Mouse (Mus musculus) hindbrain, embryonic 12.5 days (tissue): Measurements from ENCODE around the gene Tespa1. TPM values are rescaled to one million over a fixed set of nuclear protein-coding genes. Genes with fewer than 3 reads are reported as not detected.
"Not testable (repeated sequence)": the region's sequence is repeated elsewhere in the genome, so short reads cannot be mapped to it uniquely, and the experiment has no call there.

Source experiments
- ATAC-seq: fragments of 200-750 bp; cut with Nextera tagmentation; 2 replicates; pipeline ENCODE4 v1.8.0; 2017; ENCODE audit warnings: moderate TSS enrichment; ENCODE audit not compliant: low FRiP score
- H3K27ac ChIP-seq: fragments of 300-500 bp; sonication (generic); 2 replicates; pipeline ENCODE4 v1.5.1; 2016; ENCODE audit warnings: mild to moderate bottlenecking
- H3K27me3 ChIP-seq: fragments of 300-500 bp; sonication (generic); 2 replicates; pipeline ENCODE4 v1.6.1; 2016; ENCODE audit warnings: mild to moderate bottlenecking
- H3K36me3 ChIP-seq: fragments of 300-500 bp; sonication (generic); 2 replicates; pipeline ENCODE4 v1.6.1; 2016; ENCODE audit warnings: mild to moderate bottlenecking
- H3K4me1 ChIP-seq: fragments of 300-500 bp; sonication (generic); 2 replicates; pipeline ENCODE4 v1.6.1; 2016
- H3K4me2 ChIP-seq: fragments of 300-500 bp; sonication (generic); replicated peaks from 2 replicates; pipeline ENCODE4 v1.6.1; 2016; ENCODE audit warnings: mild to moderate bottlenecking
- H3K4me3 ChIP-seq: fragments of 300-500 bp; sonication (generic); 2 replicates; pipeline ENCODE4 v1.5.1; 2016; ENCODE audit warnings: mild to moderate bottlenecking
- H3K9ac ChIP-seq: fragments of 300-500 bp; sonication (generic); 2 replicates; pipeline ENCODE4 v1.6.1; 2016; ENCODE audit warnings: mild to moderate bottlenecking, moderate library complexity
- H3K9me3 ChIP-seq: fragments of 300-500 bp; sonication (generic); replicated peaks from 2 replicates; pipeline ENCODE4 v1.6.1; 2016; ENCODE audit warnings: mild to moderate bottlenecking
- WGBS: fragments of 180-500 bp; shearing (Covaris S2); methylation state at CpG from one replicate; pipeline ENCODE4 v1.1.7; 2016; 5-methylcytosine and 5-hydroxymethylcytosine counted together
- polyA plus RNA-seq: library from polyadenylated mRNA; unstranded; fragments of >200 nt; fragmentation: Nextera tagmentation; extraction: Ambion mirVana; gene quantifications from 2 replicates; pipeline ENCODE4 v1.2.1, GENCODE M21; 2016

Gene Tespa1
- polyA plus RNA-seq, 1 experiment from 2014 or later = not detected

DNA sequence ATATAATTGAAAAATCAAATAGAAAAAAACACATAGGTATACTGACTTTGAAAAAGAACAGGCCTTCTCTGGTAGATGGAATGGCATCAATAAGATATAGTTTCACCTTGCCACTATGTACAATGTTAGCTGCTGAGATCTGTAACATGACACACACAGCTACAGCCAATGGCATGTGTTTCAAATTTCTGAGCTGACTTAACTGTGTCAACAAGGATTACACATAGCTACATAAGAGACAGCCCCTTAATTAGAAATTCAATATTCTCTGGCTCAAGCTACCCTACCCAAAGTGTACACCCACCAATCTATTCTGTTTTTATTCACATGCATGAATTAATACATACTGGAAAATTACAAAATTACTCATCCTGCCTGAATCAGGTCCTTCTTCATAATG is 45.7 kb downstream of the Tespa1 start:
- Histone ChIP-seq H3K36me3 (no peaks in the 10 kb centered on the region), H3K27ac (no peak overlapping the region), H3K9me3 (no peaks in the 10 kb centered on the region), H3K4me2 (no peak overlapping the region), H3K4me3 (no peak overlapping the region), H3K27me3 (no peaks in the 10 kb centered on the region), H3K4me1 (no peaks in the 10 kb centered on the region), H3K9ac (no peak overlapping the region)
- no peak for ATAC-seq

DNA sequence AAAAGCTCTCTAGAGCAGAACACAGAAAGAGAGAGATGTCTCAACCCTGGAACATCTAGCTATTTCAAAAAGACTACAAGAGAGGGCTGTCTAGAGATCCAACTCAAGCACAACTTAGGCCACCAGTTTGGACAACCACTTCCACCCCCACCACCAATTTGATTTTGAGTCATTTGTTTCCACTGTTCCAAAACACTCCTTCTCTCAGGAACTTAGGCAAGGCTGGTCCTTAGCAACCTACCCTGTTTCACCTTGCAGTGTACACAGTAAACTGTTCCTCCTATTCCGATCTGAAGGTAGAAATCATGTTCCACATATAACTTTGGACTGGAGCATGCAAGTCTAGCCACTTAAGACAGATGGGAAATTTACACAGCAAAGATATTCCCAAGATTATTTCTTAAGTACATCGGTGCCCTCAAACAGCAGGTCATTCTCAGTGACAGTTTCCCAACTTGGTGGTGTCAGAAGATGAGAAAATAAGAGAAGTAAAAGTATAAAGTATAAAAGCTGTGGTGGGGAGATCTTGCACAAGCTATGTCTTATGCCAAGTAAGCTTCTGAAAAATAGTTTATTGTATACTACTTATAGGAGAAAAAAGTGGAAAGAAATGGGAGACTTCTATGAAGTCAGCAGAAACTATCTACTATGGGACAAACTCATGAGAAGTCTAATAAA is 47.5 kb downstream of the Tespa1 start:
- no peak overlapping the region for H3K4me3 ChIP-seq
- no peaks in the 10 kb centered on the region for H3K4me1 ChIP-seq
- no peak overlapping the region for H3K9ac ChIP-seq
- no peak overlapping the region for H3K27ac ChIP-seq
- no peaks in the 10 kb centered on the region for H3K36me3 ChIP-seq
- 96% methylated on average over 2 of the region's 2 CpGs for WGBS
- no peaks in the 10 kb centered on the region for H3K9me3 ChIP-seq
- H3K27me3 ChIP-seq = no peaks in the 10 kb centered on the region
- H3K4me2 ChIP-seq = no peak overlapping the region
- no peak for ATAC-seq

GRCm38 (mm10) chr10:130371644-130372043 is 49.0 kb downstream of the Tespa1 start:
- ATAC-seq = no peak
- 70% methylated on average over 1 of the region's 1 CpGs for WGBS
- no peak overlapping the region for H3K9ac ChIP-seq
- H3K27ac ChIP-seq = no peak overlapping the region
- H3K9me3 ChIP-seq = no peaks in the 10 kb centered on the region
- no peaks in the 10 kb centered on the region for H3K27me3 ChIP-seq
- no peak overlapping the region for H3K4me3 ChIP-seq
- H3K4me1 ChIP-seq = no peaks in the 10 kb centered on the region
- no peak overlapping the region for H3K4me2 ChIP-seq
- H3K36me3 ChIP-seq = no peaks in the 10 kb centered on the region

DNA sequence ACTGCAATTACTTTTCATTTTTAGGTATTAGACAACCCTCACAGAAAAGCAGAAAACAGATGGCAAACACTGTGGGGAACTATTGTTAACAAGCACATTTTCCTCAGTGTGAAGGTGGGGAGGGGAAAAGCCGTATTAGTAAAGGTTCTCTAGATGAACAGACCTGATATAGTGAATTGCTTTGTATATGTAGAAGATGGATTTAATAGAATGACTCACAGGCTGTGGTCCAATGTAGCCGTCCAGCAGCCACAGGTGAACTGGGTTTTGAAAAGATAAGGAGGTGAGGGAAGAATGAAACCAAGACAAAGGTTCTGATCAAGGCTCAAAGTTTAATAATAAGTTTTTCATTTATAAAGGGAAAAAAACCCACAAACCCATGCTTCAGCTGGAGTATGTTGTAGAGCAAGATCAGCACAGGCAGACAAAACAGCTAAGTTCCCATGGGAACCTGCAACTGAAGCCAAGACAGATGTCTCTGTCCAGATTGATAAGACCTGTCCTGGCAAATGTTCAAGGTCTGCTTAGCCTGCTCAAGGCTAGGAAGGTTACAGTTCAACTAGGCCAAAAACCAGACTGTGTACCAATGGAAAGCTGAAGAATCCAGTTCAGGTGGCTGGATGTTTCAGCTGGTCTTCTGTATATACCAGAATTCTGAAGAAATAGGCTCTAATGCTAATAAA is 50.0 kb downstream of the Tespa1 start:
- Histone ChIP-seq H3K4me3 (no peak overlapping the region), H3K27ac (no peak overlapping the region), H3K9me3 (no peaks in the 10 kb centered on the region), H3K36me3 (no peaks in the 10 kb centered on the region), H3K27me3 (no peaks in the 10 kb centered on the region), H3K4me2 (no peak overlapping the region), H3K4me1 (no peaks in the 10 kb centered on the region), H3K9ac (no peak overlapping the region)
- WGBS = 82% methylated on average over 2 of the region's 2 CpGs
- no peak for ATAC-seq

DNA sequence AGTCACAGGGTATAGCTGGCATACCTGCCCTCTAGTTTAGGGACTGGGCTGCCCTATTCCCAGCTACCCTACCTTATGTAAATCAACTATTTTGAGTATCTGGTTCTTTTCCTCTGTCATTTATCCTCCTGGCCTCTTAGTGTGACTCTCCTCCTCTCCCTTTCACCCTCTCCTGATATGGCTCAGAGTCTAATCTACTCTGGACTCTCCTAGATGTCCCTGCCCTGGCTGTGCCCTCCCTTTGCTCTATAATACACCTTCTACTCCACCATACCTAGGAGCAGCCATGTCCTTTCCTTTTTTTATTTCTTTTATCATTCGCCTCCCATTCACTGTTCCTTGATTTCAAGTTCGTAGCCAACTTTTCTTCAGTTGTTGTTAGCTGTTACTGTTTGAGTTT is 52.5 kb downstream of the Tespa1 start:
- H3K27me3 ChIP-seq = no peaks in the 10 kb centered on the region
- H3K4me2 ChIP-seq = no peak overlapping the region
- WGBS = 90% methylated on average over 2 of the region's 2 CpGs
- no peak overlapping the region for H3K9ac ChIP-seq
- no peaks in the 10 kb centered on the region for H3K4me1 ChIP-seq
- no peak overlapping the region for H3K27ac ChIP-seq
- no peak overlapping the region for H3K4me3 ChIP-seq
- H3K36me3 ChIP-seq = no peaks in the 10 kb centered on the region
- no peaks in the 10 kb centered on the region for H3K9me3 ChIP-seq
- no peak for ATAC-seq

DNA sequence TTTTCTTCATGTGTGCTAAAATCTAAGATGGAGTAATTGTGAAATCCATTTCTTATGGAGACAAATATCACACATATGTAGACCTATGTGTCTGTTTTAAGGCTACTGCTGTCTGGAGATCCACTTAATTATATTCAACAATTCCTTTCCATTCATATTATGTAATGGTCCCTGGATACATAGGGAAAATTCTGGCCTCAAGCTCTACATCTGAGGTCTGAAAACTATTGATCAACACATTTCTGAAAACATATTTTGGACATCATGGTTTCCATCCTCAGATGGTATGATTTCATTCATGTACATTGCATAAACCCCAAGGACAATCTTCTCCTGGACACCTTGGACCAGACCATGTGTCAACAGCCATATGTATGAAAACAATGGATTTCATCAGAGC is 71.6 kb downstream of the Tespa1 start, which contains the start of gene Vmn2r84:
Gene Vmn2r84, minus strand, starts transcription at position 101 of the 400 bp plus-strand sequence.
- H3K4me2 ChIP-seq = no peak within 1 kb of the TSS
- no peak within 1 kb of the TSS for H3K27ac ChIP-seq
- no peak for ATAC-seq
- no peaks in the 10 kb centered on the region for H3K9me3 ChIP-seq
- no peaks in the 10 kb centered on the region for H3K36me3 ChIP-seq
- H3K9ac ChIP-seq = no peak within 1 kb of the TSS
- H3K27me3 ChIP-seq = no peaks in the 10 kb centered on the region
- H3K4me1 ChIP-seq = no peaks in the 10 kb centered on the region
- H3K4me3 ChIP-seq = no peak within 1 kb of the TSS

DNA sequence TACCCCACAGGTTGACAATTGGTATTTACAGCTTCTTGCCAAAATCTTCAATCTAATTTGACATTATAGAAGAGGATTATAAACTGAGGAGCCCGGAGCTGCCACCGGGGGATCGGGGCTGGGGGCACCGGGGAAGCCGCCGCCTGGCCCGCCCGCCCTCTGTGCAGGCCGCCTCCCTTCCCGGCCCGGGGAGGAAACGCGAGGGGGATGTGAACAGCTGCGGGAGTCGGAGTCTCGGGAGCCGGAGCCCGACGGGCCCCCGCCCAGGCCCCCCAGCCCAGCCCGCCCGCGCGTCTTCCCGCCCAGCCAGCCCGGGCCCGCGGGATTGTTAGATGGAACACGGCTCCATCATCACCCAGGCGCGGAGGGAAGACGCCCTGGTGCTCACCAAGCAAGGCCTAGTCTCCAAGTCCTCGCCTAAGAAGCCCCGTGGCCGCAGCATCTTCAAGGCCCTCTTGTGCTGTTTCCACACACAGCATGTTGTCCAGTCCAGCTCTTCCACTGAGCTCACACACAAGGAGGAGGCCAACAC is 89.6 kb downstream of the Tespa1 start:
- H3K4me3 ChIP-seq, H3K4me1 ChIP-seq, H3K4me2 ChIP-seq, H3K27me3 ChIP-seq, H3K9ac ChIP-seq, H3K36me3 ChIP-seq, H3K27ac ChIP-seq, H3K9me3 ChIP-seq: not testable (repeated sequence)
- peak; percentile 50; the same call in 1 of the 2 replicates for ATAC-seq
- 70% methylated on average over 23 of the region's 35 CpGs for whole genome bisulfite sequencing

Other genes with a start within 250 kb of the Tespa1 start
- gene Olfr823, start 207.5 kb upstream of the Tespa1 start, polyA plus RNA-seq = not detected in 2 replicates
- gene Olfr824, start 192.9 kb upstream of the Tespa1 start, polyA plus RNA-seq = not detected in 2 replicates
- not detected in 2 replicates for gene Olfr825, start 156.1 kb upstream of the Tespa1 start, polyA plus RNA-seq
- not detected in 2 replicates for gene Olfr826, start 138.7 kb upstream of the Tespa1 start, polyA plus RNA-seq
- gene Olfr827, start 108.5 kb upstream of the Tespa1 start, polyA plus RNA-seq = not detected in 2 replicates
- 7.8 and 8.6 TPM in 2 replicates for gene Neurod4, start 42.6 kb upstream of the Tespa1 start, polyA plus RNA-seq
- gene Vmn2r84, start 71.5 kb downstream of the Tespa1 start, polyA plus RNA-seq = not detected in 2 replicates
- not detected in 2 replicates for gene Vmn2r85, start 106.8 kb downstream of the Tespa1 start, polyA plus RNA-seq
- 0.03 TPM in 1 of 2 replicates, not detected in the other for gene Vmn2r86, start 133.2 kb downstream of the Tespa1 start, polyA plus RNA-seq
- gene Vmn2r87, start 174.5 kb downstream of the Tespa1 start, polyA plus RNA-seq = not detected in 2 replicates